In the genomic region with DNA sequence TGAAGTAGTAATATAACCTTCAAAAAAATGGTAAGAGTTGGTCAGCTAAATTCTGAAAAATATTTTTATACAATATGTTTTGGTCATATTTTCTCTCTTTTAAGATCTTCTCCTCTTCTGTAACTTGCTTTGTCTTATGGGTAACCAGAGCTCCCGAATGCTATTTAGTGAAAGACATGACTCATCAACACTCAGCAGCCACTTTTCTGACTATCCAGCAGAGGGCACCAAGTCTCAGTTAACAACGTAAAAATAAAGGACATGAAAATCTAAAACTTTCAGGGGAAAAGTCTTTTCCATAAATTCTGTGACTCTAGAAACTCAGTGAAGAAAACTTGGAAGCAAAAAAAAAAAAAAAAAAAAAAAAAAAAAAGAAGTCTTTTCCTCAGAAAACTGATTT, we compare ENCODE assay signal across 9 mouse cellular contexts.
A peak's percentile ranks its signal among the peaks of the same experiment; 100 is the strongest.
DNase-seq lines count a peak whose midpoint lies in the region; ATAC-seq and TF ChIP-seq lines count a peak whose summit lies in the region.
"Had no signal": no experiment of that assay in that cellular context is flagged by ENCODE, and none has a peak within 500 bp of the region (broad histone marks: within the 10 kb centered on the region; RNA-seq: fewer than 3 reads in every experiment).

No protein-coding gene starts in this region.

- no peak overlapping the region for H3K9ac ChIP-seq in CH12.LX (ENCODE audit: insufficient read depth, low read depth)
- H3K9ac ChIP-seq in forebrain, embryonic 14.5 days (ENCODE audit: low read length), result no peak overlapping the region
- H3K9ac ChIP-seq in intestine, embryonic 16.5 days (ENCODE audit: low read depth, low read length), result no peak overlapping the region

- 9% methylated on average over 2 of the region's 2 CpGs for WGBS in forebrain, embryonic 14.5 days
- 4% methylated on average over 2 of the region's 2 CpGs for WGBS in intestine, embryonic 16.5 days

- no peaks in the 10 kb centered on the region for H3K79me2 ChIP-seq in CH12.LX (replicated peaks; ENCODE audit: control insufficient read depth, extremely low read depth, insufficient read depth, poor library complexity, severe bottlenecking)

- H3K27me3 ChIP-seq in CH12.LX (replicated peaks), result no peaks in the 10 kb centered on the region
- H3K27me3 ChIP-seq in forebrain, embryonic 14.5 days (replicated peaks; ENCODE audit: control insufficient read depth, insufficient read depth, low read length), result no peaks in the 10 kb centered on the region
- no peaks in the 10 kb centered on the region for H3K27me3 ChIP-seq in intestine, embryonic 16.5 days (replicated peaks; ENCODE audit: control insufficient read depth, insufficient read depth, low read length)

- no peak overlapping the region for H3K4me3 ChIP-seq in layer of hippocampus, adult 2 months
- no peak overlapping the region for H3K4me3 ChIP-seq in CH12.LX (replicated peaks in 1 of 3; ENCODE audit: low read depth in 2 of 3, low read length in 2 of 3, poor library complexity in 1 of 3)
- H3K4me3 ChIP-seq in forebrain, embryonic 14.5 days (ENCODE audit: low read depth, low read length), result no peak overlapping the region
- no peak overlapping the region for H3K4me3 ChIP-seq in intestine, embryonic 16.5 days (ENCODE audit: low read length)

- no peak for TF ChIP-seq EP300 in CH12.LX (IDR thresholded peaks at IDR 0.05; ENCODE audit: low read length)

- no peak overlapping the region for H3K27ac ChIP-seq in layer of hippocampus, adult 2 months
- no peak overlapping the region for H3K27ac ChIP-seq in CH12.LX (ENCODE audit: insufficient read depth, low read depth)
- H3K27ac ChIP-seq in forebrain, embryonic 14.5 days (ENCODE audit: low read depth, low read length), result no peak overlapping the region
- H3K27ac ChIP-seq in intestine, embryonic 16.5 days (ENCODE audit: low read length), result no peak overlapping the region
- H3K27ac ChIP-seq: macrophage had no signal

- peak; percentile 5 for DNase-seq in cerebellum, adult 9-10 months
- no peak for DNase-seq in cerebellum, adult 11-12 months
- DNase-seq in layer of hippocampus, adult 2 months (ENCODE audit: low spot score in 2 of 2), result peak; percentile 23 to 47
- no peak for DNase-seq in layer of hippocampus, adult 9-11 months
- DNase-seq in CH12.LX (ENCODE audit: extremely low read depth), result peak; percentile 57
- peak; percentile 79 for DNase-seq in forebrain, embryonic 14.5 days (ENCODE audit: low spot score)

- H3K4me2 ChIP-seq in CH12.LX (ENCODE audit: insufficient read depth, low read depth, poor library complexity, severe bottlenecking), result no peak overlapping the region
- no peak overlapping the region for H3K4me2 ChIP-seq in forebrain, embryonic 14.5 days (ENCODE audit: low read length)
- no peak overlapping the region for H3K4me2 ChIP-seq in intestine, embryonic 16.5 days (ENCODE audit: low read depth, low read length)

- in situ Hi-C loops in CH12.LX (cut with MboI; ENCODE audit: low pct_ligation_motif_present, low pct_unique_long_range_greater_than_20kb, low sequenced_read_pairs), result loop anchor here (25.0 kb wide), 1 partner anchor 649 kb away; no protein-coding TSS in a partner anchor

- no peaks in the 10 kb centered on the region for H3K36me3 ChIP-seq in CH12.LX (replicated peaks in 1 of 2; ENCODE audit: control insufficient read depth in 1 of 2, insufficient read depth in 1 of 2, low read length in 1 of 2)
- H3K36me3 ChIP-seq in forebrain, embryonic 14.5 days (ENCODE audit: control insufficient read depth, insufficient read depth, low read length), result no peaks in the 10 kb centered on the region
- H3K36me3 ChIP-seq in intestine, embryonic 16.5 days (ENCODE audit: control insufficient read depth, insufficient read depth, low read length), result no peaks in the 10 kb centered on the region

- TF ChIP-seq POLR2A in CH12.LX (IDR thresholded peaks at IDR 0.05; ENCODE audit: low read depth, low read length), result no peak

- TF ChIP-seq CTCF in layer of hippocampus, adult 2 months (conservative IDR thresholded peaks at IDR 0.05), result peak; percentile 81
- TF ChIP-seq CTCF in CH12.LX (conservative IDR thresholded peaks at IDR 0.05 in 1 of 2, IDR thresholded peaks at IDR 0.05 in 1 of 2; ENCODE audit: low read depth in 2 of 2, low read length in 2 of 2), result peak in 1 of 2 experiments; percentile 54; a peak in 2 of 4 replicates

- no peaks in the 10 kb centered on the region for H3K4me1 ChIP-seq in CH12.LX (ENCODE audit: control insufficient read depth in 1 of 2, insufficient read depth in 2 of 2)
- no peaks in the 10 kb centered on the region for H3K4me1 ChIP-seq in forebrain, embryonic 14.5 days (ENCODE audit: control insufficient read depth, insufficient read depth, low read length)
- H3K4me1 ChIP-seq in intestine, embryonic 16.5 days (ENCODE audit: control insufficient read depth, insufficient read depth, low read length), result no peaks in the 10 kb centered on the region

- peak; percentile 52 for TF ChIP-seq RAD21 in CH12.LX (IDR thresholded peaks at IDR 0.05; ENCODE audit: low read depth, low read length)

- no peaks in the 10 kb centered on the region for H3K9me3 ChIP-seq in CH12.LX (replicated peaks; ENCODE audit: low read length)
- H3K9me3 ChIP-seq in forebrain, embryonic 14.5 days (replicated peaks; ENCODE audit: control insufficient read depth, low read length), result no peaks in the 10 kb centered on the region
- no peaks in the 10 kb centered on the region for H3K9me3 ChIP-seq in intestine, embryonic 16.5 days (ENCODE audit: control insufficient read depth, low read length)

- peak; percentile 65 for ATAC-seq in forebrain, embryonic 14.5 days
- ATAC-seq in monocyte, adult 5-6 weeks (replicated peaks; ENCODE audit: insufficient number of reproducible peaks, low FRiP score, low TSS enrichment, poor library complexity, severe bottlenecking), result no peak
- ATAC-seq in intestine, embryonic 16.5 days, result no peak

- dilution Hi-C loops in CH12.LX (cut with MboI; ENCODE audit: extremely low pct_ligation_motif_present, extremely low pct_unique_long_range_greater_than_20kb, low sequenced_read_pairs), result no loop called here

TF ChIP-seq in CH12.LX, 34 proteins besides CTCF, POLR2A, EP300 and RAD21:
- TF ChIP-seq MXI1 (IDR thresholded peaks at IDR 0.05; ENCODE audit: low read depth, low read length) (no peak), CHD1 (IDR thresholded peaks at IDR 0.05; ENCODE audit: low read depth, low read length) (no peak), SMC3 (IDR thresholded peaks at IDR 0.05; ENCODE audit: low read depth, low read length) (peak; percentile 11; the same call in 1 of the 2 replicates), MYC (IDR thresholded peaks at IDR 0.05; ENCODE audit: low read depth, low read length) (no peak)
TF ChIP-seq in CH12.LX: peak in this region for 1.

Comparison
In these comparisons a context has a peak if more than half of its experiments do, and no peak if none do; other contexts are left out.
1. DNase-seq: peak in cerebellum, adult 9-10 months (single experiment), layer of hippocampus, adult 2 months (2 of 2), CH12.LX (single experiment) and forebrain, embryonic 14.5 days (single experiment); none in cerebellum, adult 11-12 months (single experiment) and layer of hippocampus, adult 9-11 months (single experiment).